Mouse (Mus musculus): ENCODE data around the gene Grn.

Gene Grn

DNA sequence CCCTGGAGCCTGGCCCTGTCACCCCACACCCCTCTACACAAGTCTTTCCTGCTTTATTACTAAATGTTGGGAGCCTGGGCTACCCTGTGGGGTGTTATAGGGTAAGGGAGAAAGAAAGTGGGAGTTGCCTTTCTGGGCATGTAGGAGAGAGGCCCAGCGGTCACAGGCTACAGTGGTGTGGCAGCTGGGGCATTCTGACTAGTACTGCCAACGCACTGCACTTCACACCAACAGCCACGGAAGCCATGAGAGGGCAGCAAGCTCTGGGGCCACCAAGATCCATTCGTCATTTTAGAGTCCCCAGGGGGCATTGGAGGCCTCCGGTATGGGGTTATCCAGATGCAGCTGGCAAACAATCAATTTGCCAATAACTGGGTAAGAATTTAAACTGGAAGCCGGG lies 12.0 kb downstream of the Grn start:
- no peak for DNase-seq (ENCODE audit: low spot score)

DNA sequence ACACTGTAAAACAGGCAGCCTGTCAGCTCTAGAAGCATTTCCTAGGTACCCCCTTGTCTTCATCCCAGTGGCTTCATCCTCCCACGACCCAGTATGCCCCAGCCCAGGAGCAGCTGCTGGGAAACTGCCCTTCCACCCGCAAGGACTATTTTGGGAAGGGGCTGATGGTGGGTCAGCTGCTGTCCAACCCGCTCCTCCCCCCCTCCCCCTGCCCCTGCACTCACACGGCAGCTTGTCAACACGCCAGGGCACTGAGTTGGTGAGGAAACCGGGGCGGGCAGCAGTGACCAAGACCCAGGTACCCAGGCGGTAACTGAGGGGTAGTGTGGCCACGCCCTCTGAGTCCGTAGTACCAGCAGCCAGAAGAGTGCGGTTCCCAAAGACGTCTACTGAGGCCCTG lies 13.6 kb downstream of the Grn start:
- no peak for DNase-seq (ENCODE audit: low spot score)

DNA sequence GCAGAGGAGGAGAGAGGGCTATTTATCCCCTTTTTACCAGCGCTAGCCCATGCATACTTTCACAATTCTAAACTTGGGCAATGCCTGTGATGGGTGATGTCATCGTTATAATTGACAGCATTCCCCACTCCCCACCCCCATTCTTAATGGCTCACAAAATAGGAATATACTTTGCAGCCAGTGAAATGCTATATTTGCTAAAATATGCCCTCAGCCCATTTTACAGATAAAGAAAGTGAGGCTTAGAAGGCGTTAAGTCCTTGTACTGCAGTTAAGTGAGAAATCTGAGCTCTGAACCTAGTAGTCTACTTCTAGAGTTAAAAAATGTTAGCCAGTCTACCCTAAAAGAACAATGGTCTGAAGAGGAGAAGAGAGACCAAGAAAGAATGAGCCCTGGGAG lies 14.2 kb downstream of the Grn start:
- DNase-seq (ENCODE audit: low spot score) = no peak

DNA sequence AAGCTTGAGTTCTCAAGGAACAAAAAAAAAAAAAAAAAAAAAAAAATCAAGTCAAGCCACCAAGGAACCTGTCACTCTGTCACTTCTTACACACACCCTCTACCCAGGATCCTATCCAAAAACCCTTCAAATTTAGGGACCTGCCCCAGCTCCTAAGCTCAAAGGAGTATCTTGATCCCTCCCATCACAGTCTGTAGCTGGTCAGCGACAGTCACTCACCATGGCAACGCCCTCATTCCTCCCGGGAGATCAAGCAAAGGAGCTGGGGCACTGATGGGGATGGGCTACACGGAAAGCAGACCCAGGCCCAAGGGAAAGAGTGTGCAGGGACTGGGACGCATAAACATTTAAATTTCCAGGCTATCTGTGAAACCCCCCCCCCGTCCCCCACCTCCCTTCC lies 14.7 kb downstream of the Grn start:
- DNase-seq (ENCODE audit: low spot score) = peak; percentile 69

DNA sequence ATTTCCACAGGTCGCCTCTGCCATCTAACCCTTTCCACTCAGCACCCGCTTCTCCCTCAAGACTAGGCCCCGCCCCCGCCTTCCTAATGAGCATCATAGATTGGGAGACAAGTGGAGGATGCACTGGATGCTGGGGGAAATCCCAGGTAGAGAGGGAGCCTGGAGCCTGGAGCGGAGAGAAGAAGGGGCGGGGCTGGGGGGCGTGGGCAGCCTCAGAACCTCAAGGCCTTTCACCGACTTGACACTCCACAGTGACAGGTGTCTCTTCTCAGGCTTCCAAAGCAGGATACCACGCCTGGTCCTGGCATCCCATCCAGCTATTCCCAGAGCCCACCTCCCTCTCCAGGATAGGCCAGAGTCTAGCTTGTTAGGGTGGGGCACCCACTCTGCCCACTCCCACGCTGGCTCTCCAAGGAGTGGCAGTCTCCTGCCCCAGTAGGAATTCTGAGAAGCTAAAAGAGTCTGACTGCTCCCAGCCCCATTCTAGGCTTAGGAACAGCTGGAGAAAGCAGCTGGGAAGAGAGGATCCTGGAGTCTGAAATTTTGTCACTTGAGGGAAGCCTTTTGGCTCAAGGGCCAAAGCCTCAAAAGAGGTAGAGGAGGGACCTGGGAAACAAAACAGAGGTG lies 15.3 kb downstream of the Grn start:
- DNase-seq (ENCODE audit: low spot score) = no peak

DNA sequence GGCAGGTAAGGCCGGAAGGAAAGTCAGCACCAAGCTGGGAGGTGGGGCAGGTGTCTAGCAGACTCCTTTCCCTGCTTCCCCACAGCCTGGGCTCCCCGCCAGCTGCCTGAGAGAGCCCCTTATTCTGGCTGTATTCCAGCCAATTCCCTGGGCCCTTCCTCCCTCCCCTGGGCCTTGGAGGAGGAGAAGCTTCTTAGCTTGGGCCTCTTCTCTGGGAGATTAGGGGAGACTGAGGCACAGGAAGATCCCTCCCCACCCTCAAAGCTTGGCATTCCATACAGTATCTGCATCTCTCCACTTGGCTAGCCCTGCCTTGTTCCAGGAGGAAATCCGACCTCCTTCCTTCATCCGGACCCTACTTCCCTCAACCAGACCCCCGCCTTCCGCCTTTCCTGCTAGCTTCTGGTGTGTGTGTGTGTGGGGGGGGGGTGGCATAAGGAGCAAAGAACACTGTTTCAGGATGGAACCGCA lies 15.8 kb downstream of the Grn start:
- no peak for DNase-seq (ENCODE audit: low spot score)

DNA sequence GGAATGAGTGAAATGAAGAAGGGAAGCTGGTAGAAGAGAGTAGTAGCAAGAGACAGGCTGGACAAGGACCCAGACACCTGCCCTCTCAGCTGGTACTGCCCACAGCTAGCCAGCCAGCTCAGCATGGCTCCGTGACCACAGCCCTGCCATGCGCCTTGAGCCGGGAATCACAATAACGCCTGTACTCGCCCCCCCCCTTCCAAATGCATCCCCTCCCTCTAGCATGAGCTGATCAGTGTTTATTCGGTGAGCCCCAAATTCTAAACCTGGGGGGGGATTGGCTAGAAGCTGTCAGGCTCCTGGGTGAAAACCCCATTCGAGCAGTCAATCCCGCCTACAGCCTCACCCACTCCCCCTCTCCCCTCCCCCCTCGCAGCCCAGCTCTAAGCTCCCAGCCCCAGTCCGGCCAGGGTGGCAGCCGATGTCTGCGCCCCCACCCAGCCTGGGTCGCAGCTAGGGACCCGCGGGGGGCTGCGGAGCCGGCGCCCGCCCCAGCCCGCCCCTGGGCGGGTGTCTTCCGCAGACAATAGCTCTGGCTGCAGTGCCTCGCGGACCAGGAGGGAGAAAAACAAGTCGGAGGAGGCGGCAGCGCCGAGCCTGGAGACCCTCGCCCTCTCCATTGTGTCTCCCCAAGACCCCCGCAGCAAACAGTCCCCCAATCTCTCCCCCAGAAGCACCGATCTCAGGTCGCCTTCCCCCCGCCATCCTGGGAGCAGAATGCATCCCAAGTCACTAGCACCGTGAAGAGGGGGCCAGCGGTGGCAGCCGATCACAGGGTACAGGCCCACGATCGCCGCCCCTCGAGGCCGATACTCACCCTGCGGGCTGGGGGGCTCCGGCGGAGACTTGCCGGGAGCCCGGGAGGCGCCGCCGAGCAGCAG lies 16.7 kb downstream of the Grn start:
- peak; percentile 51 for DNase-seq (ENCODE audit: low spot score)

DNA sequence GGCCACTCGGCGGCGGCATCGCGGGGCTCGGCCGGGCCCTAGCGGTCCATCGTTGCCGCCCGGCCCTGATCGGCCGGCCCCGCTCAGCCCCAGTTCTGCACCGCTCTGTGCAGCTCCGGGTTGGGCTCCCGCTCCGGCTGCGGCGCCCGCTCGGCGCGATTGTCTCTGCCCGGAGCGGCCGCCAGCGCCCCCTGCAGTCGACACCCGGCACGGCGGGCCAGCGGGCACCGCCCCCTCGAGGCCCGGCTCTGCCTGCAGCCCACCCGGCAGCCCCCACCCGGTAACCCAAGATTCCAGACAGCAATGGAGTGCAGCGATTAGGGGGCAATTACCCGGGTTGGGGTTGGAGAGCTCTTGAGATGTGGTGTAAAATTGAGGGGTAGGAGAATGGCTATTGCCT lies 17.4 kb downstream of the Grn start, which contains the start of gene Fam171a2:
Gene Fam171a2, minus strand, starts transcription at position 186 of the 400 bp plus-strand sequence.
- peak; percentile 80 for DNase-seq (ENCODE audit: low spot score)

DNA sequence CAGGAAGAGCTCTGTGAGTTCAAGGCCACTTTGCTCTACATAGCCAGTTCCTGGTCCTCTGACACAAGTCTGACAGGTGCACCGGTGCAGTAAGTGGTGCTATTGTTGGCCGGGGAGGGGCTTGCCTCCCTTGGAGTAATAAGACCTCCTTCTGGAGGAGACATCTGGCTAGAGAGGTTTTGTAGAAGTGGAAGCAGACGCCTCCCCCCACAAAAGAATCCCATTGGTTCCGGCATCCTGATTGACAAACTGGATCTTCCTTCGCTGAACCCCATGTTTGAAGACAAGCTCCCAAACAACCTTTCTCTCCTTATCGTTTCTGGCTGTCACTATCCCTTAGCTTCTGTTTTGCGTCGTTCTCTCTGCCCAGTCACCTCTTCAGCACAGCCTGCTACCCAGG lies 18.2 kb downstream of the Grn start:
- no peak for DNase-seq (ENCODE audit: low spot score)

DNA sequence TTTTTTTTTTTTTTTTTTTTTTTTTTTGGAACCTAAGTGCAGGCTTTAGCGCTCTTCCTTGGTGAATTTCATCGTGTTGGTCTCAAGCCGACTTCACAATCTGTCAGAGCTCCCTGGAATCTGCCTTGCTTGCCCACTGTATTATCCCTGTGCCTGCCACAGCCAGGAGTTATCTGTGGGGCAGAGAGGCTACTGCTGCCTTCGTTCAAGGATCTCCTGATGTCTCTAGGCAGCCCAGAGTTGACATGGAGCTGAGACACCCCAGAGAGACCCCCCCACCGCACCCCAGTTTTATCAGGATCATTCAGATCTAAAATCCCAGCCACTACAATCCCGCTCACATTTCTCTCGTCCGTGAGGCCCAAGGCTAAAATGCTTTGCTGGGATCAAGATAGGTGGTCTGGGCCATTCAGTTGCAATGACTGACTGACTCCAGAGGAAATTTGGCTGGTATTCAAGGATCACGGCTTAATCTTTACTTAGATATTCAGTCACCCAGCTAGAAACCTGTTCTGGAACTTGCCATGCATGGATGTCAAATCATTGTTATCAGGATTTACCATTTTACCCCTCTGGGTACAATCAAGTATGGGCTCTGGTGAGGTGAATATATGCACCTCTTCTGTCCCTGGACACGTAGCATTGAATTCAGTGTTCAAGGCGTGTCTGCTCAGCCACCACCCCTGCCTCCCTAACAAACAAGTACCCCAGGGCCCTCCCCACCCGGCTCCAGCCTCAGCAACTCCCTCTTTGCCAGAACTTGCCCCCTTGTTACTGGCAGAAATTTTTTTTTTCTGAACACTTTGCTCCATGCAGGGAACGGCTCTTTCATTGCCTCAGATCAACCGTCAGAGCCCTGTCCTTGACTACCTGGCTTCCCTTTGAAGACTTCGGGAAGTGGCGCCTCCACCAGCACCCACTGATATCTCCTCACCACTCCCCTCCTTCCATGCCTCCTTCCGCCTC lies 19.2 kb downstream of the Grn start:
- DNase-seq (ENCODE audit: low spot score) = no peak

DNA sequence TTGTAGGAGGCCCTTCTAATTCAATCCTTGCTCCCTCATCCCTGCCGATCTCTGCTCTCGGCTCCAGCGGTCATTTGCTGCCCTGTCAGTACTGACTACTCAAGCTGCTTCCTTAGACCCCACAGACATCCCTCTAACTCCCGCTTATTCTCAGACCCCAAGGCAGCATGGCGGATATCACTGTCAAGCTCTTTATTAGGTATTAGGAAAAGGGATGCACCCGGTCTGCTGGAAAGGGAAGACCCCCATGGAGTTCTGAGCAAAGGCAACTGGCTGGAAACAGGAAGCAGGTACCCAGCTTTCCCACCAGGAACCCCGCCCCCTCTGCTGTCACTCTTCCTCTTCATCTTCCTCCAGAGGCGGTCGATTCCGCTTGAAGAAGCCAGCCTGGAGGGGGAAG lies 23.0 kb downstream of the Grn start:
- DNase-seq (ENCODE audit: low spot score) = no peak

DNA sequence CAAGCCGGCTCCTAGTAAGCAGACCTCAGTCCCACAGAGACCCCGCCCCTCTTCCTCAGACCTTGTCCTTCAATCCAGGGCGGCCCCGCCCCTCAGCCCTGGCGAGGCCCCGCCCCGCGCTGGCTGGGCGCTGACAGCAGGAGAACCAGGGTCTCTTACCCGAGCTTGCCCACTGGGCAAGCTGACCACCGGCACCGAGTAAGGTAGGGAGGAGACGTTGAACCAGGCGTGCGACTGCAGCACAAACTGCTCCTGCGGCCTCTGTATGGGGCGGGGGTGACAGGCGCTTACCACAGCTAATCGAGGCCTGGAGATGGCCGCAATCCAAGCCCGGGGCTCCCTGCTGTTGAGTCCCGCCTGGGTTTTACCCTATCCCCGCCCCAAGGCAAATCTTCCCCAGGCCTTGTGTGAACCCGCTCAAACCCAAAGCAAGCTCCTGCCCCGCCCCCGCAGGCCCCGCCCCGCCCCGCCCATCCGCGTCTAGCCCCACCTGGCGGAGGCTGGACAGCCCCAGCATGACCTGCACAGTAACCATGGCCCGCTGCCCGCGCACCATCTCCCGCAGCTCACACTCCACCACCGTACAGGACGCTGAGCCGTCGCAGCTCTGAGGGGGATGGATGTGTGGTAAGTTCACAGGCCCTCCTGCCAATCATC lies 25.8 kb downstream of the Grn start:
- DNase-seq (ENCODE audit: low spot score) = peak; percentile 90

DNA sequence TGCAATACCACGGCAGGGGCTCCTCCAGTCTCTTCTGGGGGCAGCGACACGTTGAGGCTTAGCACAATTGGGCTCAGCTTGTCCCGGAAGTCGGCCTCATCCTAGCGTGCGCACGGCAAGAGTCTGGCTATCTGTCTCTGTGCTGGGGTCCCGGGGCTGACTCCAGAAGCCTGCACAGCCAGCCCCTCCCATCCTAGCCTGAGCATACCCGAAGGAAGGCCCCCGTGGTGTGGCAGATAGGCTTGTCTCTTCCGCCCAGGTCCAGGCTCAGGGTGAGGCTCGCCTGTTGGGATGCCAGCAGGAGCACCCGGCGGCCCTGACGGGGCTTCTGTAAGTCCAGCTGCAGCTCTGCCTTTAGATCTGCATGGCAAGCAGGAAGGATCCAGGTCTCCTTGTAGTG lies 30.4 kb downstream of the Grn start:
- no peak for DNase-seq (ENCODE audit: low spot score)

DNA sequence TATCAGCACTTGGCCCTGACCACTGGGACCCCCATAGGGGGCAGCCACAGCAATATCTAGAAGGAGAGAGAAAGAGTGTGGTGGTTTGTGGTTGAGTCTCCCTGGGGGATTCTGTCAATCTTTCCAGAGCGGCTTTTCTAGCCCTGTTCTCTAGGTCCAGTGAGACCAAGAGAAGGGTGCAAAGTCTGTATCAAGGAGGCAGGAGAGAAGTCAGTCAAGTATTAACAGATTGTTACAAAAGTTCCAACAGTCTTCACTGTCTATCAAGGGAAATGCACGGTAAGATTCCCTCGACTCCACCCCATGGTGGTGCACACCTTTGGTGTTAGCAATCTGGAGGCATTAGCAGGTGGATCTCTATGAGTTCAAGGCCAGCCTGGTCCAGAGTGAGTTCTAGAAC lies 31.6 kb downstream of the Grn start:
- DNase-seq (ENCODE audit: low spot score) = no peak

DNA sequence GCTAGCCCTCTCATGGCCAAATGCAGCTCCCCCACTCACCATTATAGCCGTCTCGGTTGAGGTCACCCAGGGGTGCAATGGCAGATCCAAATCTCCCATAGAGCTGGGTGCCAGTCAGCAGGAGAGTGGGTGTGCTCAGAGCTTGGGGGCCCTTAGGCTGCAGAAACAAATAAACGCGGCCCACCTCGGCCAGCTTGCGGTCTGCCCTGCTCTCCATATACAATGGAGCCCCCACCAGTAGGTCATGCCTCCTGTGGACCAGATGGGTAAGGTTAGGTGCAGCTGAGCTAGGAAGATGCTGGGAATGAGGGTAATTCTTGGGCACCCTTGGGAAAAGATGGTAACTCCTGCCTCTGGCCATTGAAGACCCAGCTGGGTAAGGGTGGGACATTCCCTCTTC lies 34.8 kb downstream of the Grn start:
- no peak for DNase-seq (ENCODE audit: low spot score)

DNA sequence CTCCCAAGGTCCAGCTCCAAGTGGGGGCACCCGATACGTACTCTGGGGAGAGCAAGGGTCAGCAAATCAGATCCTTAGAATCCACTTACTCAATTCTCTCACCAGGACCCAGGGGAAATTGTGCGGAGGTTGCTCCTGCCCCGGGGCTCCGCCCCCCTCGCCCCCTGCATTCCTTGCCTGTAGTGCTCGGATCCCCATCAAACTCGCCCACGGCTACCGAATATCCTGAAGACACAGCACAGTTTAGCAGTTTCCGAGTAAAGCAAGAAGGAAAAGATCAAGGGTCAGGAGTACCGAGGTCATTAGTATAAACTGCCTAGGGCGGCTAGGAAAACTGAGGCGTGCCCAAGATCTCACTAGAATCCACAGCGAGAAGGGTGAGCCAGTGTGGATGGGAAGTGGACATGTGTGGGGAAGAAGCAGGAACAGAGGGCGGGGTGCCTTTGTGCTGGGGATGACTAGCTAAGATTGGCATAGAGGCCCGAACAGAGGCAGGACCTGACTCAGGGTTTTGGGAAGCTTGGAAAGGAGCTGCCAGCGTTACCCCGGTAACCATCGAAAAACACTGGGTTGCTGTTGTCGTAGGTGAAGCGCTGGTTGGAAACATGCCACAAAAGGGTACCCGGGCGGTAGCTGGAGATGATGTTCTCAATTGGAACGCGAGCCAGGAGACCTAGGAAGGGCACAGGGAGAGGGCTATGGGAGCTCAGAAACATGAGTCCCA lies 35.8 kb downstream of the Grn start:
- peak; percentile 49 for DNase-seq (ENCODE audit: low spot score)

DNA sequence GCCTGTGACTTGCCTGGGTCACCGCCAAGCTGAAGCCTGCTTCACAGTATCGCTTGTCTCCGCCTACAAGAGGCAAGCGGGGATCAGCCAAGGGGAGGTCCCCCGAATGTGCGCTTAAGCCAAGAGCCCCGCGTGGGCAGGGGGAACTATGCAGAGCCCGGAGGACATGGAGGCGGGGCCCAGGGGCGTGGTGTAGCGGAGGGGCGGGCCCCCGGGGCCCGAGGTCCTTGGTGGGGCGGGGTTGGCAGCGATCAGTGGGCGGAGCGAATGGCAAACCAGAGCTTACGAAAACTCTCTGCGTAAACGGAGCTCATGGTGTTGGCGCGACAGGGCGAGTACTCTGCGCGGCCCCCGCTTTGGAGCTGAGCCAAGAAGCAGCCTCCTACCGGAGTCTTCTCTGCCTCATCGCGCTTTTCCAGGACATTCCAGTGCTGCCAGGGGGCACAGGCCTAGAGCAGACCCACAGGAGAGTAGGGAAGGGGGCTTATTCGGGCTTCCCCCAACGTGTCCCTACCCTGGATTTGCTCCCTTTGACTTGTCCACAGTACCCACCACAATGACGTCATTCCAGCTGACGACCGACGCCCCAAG lies 37.0 kb downstream of the Grn start:
- DNase-seq (ENCODE audit: low spot score) = peak; percentile 94

DNA sequence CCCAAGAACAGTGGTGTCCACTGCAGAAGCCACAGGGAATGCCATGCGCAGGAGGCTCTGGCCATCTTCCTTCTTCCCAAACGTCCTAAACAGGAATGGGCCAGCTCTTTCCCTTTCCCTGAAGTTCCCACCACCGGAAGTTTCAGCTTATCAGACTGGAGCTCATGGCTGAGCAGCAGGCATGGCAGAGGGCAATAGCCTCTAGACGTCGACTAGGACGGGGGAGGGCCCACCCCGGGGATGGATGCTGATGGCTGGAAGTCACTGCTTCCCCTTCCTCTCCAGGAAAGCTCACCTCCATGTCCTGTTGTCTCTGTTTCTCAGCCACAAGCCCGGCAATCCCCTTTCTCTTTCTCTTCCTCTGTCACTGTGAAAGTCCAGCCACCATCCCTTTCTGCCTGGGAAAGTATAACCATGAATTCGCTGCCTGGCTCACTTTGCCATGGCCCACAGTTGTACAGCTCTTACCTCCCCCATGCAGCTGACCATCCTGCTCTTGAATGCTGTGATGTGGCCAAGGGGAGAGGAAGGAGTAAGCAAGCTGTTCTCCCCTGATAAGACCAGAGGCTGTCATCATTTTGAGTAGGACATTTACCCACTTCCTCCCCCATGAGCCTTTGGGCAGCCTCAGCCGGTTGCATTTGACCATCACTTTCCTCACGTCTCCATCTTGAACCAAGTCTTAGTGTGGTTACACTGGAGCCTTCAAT lies 39.7 kb downstream of the Grn start, which contains the start of gene Itga2b:
Gene Itga2b, minus strand, starts transcription at position 475 of the 710 bp plus-strand sequence.
- no peak for DNase-seq (ENCODE audit: low spot score)

DNA sequence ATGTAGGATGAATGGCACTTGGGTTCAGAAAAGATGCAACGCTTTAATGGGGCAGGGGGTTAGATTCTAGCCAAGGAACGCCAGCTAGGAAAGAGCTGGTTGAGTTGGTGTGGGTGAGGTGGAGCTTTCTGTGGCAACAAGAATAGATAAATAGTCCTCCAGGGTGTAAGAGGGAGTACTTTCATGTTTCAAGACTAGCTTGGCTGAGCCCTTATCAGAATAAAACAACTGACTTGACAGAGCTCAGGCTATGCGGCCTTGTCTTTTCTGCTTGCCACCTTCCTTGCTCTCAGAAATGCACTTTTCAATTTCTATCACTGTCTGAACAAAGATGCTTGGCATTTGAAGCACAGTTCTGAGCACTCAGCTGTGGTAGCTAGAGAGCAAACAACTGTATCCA lies 44.9 kb downstream of the Grn start:
- DNase-seq (ENCODE audit: low spot score) = no peak

DNA sequence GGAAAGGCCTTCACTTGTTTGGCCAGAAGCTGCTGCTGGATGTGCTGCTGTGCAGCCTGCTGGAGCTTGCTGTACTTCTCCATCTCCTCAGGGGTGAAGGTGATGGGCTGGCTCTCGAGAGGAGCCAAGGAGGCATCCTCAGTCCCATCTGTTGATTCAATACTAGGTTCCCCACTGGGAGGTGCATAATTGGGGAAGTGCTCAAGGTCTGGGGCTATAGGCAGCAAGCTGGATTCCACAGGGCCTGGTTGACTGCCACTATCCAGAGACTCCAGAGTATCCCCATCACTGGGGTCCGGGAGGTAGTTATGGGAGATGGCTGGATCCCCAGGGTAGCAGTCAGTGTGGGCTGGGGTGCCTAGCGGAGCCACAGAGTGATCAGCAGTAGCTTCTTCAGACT lies 48.6 kb downstream of the Grn start:
- DNase-seq (ENCODE audit: low spot score) = no peak

Data from embryo, embryonic 10 days (tissue).